Mouse (Mus musculus): ENCODE results near the gene Hoxb8. TPM values are rescaled to one million over a fixed set of nuclear protein-coding genes. Genes with fewer than 3 reads are reported as not detected.

Hoxb8 gene
- polyA plus RNA-seq, 1 experiment from 2014 or later, result not detected

DNA sequence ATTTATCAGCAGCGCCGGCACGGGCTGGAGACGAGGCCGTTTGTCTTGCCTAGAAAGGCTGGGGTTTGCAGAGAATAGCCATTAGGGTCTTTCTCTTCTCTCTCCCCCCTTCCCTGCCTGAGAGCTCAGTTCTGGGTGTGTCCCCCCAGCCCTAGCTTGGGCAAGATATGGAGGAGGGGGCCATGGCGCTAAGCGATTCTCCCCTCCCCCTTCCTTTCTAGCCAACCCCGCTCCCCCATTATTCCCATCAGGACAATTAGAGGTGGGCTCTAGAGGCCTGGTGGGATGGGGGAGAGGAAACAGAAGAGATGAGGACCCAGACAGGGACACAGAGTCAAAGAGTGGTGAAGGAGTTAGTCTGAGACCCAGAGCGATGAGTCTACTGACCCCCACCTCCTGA, 5.7 kb downstream of the Hoxb8 start:
- ATAC-seq (ENCODE audit: low FRiP score, low TSS enrichment), result no peak
- under 1% methylated on average over 9 of the region's 9 CpGs for WGBS
- Histone ChIP-seq H3K27ac (replicated peaks; ENCODE audit: low read depth, low read length) (no peak overlapping the region), H3K36me3 (ENCODE audit: control insufficient read depth, insufficient read depth, low read length) (no peaks in the 10 kb centered on the region), H3K4me2 (ENCODE audit: low read length) (no peak overlapping the region), H3K9me3 (ENCODE audit: control insufficient read depth, low read length) (no peaks in the 10 kb centered on the region), H3K4me3 (replicated peaks; ENCODE audit: low read depth, low read length) (no peak overlapping the region), H3K4me1 (ENCODE audit: control insufficient read depth, insufficient read depth, low read length) (0 out of 2 replicates have a peak, but pooled peaks cover 2% of the 10 kb centered on the region), H3K9ac (replicated peaks; ENCODE audit: low read length) (no peak overlapping the region), H3K27me3 (ENCODE audit: control insufficient read depth, insufficient read depth, low read length) (peaks cover 97% of the 10 kb centered on the region)
- DNase-seq, result no peak

DNA sequence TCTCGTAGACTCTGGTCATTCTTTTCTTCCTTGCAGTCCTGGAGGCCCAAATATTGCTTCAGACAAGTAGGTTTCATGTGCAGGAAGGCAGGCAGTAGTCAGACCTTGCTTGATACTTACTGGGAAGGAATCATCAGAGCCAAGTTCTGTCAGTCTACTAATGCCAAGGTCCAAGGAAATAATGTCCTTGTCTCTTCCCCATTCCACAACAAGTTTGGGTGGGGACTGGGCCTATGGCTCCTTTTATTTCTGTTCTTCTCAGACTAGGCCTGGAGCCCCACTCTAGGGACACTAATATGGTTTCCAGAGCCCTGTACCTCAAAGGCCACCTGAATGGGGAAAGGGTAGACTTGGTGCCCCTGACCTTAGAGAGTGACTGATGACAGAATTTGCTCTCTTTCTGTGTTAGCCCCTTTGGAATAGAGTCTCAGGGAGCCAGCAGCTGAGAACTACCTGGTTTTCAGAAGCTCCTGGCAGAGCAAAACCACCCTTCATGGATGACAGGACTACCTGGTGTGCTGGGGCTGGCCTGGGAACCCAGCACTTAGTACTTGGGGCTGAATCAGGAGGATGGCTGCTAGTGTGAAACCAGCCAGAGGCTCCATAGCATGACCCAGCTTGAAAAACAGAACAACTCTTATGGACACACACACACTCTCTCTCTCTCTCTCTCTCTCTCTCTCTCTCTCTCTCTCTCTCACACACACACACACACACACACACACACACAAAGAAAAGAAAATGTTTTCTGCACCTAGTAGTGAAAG, 6.9 kb downstream of the Hoxb8 start:
- H3K4me2 ChIP-seq (ENCODE audit: low read length), result no peak overlapping the region
- no peak overlapping the region for H3K27ac ChIP-seq (replicated peaks; ENCODE audit: low read depth, low read length)
- WGBS, result 14% methylated on average over 1 of the region's 1 CpGs
- ATAC-seq (ENCODE audit: low FRiP score, low TSS enrichment) (no peak), DNase-seq (no peak)
- H3K27me3 ChIP-seq (ENCODE audit: control insufficient read depth, insufficient read depth, low read length), result peaks cover 97% of the 10 kb centered on the region
- no peak overlapping the region for H3K9ac ChIP-seq (replicated peaks; ENCODE audit: low read length)
- H3K4me3 ChIP-seq (replicated peaks; ENCODE audit: low read depth, low read length), result no peak overlapping the region
- no peaks in the 10 kb centered on the region for H3K36me3 ChIP-seq (ENCODE audit: control insufficient read depth, insufficient read depth, low read length)
- no peaks in the 10 kb centered on the region for H3K9me3 ChIP-seq (ENCODE audit: control insufficient read depth, low read length)
- H3K4me1 ChIP-seq (ENCODE audit: control insufficient read depth, insufficient read depth, low read length), result 0 out of 2 replicates have a peak, but pooled peaks cover 2% of the 10 kb centered on the region

DNA sequence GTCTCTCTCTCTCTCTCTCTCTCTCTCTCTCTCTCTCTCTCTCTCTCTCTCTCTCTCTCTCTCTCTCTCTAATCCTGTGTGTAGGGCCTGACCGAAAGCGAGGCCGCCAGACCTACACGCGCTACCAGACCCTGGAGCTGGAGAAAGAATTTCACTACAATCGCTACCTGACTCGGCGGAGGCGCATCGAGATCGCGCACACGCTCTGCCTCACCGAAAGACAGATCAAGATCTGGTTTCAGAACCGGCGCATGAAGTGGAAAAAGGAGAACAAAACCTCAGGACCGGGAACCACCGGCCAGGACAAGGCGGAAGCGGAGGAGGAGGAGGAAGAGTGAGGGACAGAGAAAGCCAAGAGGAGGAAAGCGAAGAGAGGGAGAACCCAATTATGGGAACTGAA, 7.6 kb downstream of the Hoxb8 start:
- H3K9ac ChIP-seq (replicated peaks; ENCODE audit: low read length), result no peak overlapping the region
- H3K36me3 ChIP-seq (ENCODE audit: control insufficient read depth, insufficient read depth, low read length), result no peaks in the 10 kb centered on the region
- ATAC-seq (ENCODE audit: low FRiP score, low TSS enrichment), result no peak
- H3K4me2 ChIP-seq (ENCODE audit: low read length), result no peak overlapping the region
- WGBS, result 1% methylated on average over 21 of the region's 21 CpGs
- H3K9me3 ChIP-seq (ENCODE audit: control insufficient read depth, low read length), result no peaks in the 10 kb centered on the region
- H3K27ac ChIP-seq (replicated peaks; ENCODE audit: low read depth, low read length), result no peak overlapping the region
- no peak overlapping the region for H3K4me3 ChIP-seq (replicated peaks; ENCODE audit: low read depth, low read length)
- peaks cover 97% of the 10 kb centered on the region for H3K27me3 ChIP-seq (ENCODE audit: control insufficient read depth, insufficient read depth, low read length)
- 0 out of 2 replicates have a peak, but pooled peaks cover 2% of the 10 kb centered on the region for H3K4me1 ChIP-seq (ENCODE audit: control insufficient read depth, insufficient read depth, low read length)
- no peak for DNase-seq

DNA sequence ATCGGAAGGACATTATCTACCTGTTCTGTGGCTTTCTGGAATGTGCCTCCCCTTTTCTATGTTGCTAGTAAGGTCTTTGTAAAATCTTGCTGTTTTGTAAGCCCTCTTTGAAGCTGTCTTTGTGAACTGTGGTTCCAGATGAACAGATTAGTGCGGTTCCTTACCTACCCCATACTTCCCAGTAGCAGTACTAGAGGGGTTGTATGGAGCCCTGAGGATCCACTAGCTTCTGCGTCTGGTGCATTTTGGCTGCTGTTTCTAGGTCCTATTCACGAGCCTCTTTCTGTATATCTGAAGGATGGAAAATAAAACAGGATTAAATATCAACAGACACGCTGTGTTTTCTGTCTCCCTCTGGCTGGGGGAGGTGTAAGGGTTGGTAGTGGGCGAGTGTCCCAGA, 8.1 kb downstream of the Hoxb8 start:
- Histone ChIP-seq H3K4me3 (replicated peaks; ENCODE audit: low read depth, low read length) (no peak overlapping the region), H3K9ac (replicated peaks; ENCODE audit: low read length) (no peak overlapping the region), H3K9me3 (ENCODE audit: control insufficient read depth, low read length) (no peaks in the 10 kb centered on the region), H3K4me1 (ENCODE audit: control insufficient read depth, insufficient read depth, low read length) (no peaks in the 10 kb centered on the region), H3K4me2 (ENCODE audit: low read length) (no peak overlapping the region), H3K27ac (replicated peaks; ENCODE audit: low read depth, low read length) (no peak overlapping the region), H3K36me3 (ENCODE audit: control insufficient read depth, insufficient read depth, low read length) (no peaks in the 10 kb centered on the region), H3K27me3 (ENCODE audit: control insufficient read depth, insufficient read depth, low read length) (peaks cover 97% of the 10 kb centered on the region)
- 6% methylated on average over 6 of the region's 6 CpGs for WGBS
- ATAC-seq (ENCODE audit: low FRiP score, low TSS enrichment) (no peak), DNase-seq (no peak)

DNA sequence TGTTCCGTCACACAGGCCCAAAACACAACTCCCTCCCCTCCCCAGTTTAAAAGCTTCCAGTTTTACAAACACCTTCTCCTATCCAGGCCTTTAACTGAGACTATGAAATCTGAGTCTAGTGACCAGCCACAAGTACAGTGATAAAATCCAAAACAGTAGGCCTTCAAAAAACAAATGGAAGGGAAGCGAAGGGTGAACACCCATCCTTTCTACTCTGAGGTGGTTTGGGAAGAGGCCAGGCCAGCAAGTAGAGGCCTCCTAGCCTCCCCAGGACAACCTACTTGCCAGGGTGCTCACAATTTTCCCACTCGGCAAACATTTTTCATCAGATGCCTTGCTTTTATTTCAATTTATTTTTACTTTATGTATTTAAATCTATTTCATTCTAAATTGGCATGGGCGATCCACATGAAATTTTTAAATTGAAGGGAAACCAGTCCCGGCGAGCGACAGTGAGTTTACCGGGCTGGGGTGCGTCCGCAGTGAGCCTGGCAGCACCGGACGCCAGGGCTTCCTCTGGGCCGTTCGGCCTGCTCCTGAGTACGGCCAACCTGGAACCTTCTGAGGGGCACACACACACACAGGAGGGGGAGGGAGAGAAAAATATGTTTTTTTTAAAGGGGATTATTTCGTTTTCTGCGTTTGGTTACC, 9.1 kb downstream of the Hoxb8 start:
- 3% methylated on average over 17 of the region's 17 CpGs for WGBS
- H3K4me2 ChIP-seq (ENCODE audit: low read length), result no peak overlapping the region
- H3K4me1 ChIP-seq (ENCODE audit: control insufficient read depth, insufficient read depth, low read length), result no peaks in the 10 kb centered on the region

DNA sequence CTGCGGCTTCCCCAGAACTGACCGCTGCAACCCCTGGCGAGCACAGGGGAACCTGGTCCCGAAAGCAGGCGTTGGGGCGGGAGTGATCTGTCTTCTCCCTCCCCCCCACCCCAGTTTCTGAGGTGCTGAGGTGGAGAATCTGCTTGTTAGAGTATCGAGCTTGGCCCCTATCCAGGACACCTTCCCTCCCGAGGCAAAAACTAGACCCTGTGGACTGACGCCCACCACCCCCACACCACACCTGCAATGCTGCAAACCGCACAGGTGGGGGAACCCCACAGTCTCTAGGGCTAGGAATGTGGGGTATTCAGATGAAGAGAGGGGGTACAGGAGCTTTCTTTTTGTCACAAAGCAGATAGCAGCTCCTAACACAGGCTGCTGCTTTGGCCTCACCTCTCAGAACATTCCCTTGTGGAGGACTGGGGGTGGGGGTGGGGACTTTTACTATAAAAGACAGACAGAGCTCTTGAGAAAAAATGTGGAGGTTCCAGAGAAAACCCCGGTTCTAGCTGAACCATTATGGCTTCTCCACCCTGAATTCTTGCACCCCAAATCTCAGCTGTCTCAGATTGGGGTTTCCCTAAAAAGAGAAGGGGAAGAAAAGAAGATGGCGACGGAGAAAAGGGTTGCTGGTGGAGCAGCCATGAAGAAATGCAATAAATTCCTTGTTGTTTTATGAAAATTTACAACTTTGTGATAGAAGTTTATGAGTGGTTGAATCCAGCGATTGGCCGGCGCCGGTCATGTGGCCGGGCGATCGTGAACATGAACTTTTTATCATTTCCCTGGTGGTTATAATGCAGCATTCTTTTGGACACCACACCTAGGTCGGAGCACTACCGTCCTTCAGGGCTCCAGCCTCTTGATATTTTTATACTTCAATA, 10.2 kb downstream of the Hoxb8 start, which contains the start of gene Hoxb6:
Gene Hoxb6 (plus strand): TSS at position 796 of the 884 bp plus-strand sequence.
- Histone ChIP-seq H3K9me3 (ENCODE audit: control insufficient read depth, low read length) (no peaks in the 10 kb centered on the region), H3K4me1 (ENCODE audit: control insufficient read depth, insufficient read depth, low read length) (no peaks in the 10 kb centered on the region), H3K36me3 (ENCODE audit: control insufficient read depth, insufficient read depth, low read length) (no peaks in the 10 kb centered on the region), H3K4me3 (replicated peaks; ENCODE audit: low read depth, low read length) (no peak within 1 kb of the TSS), H3K9ac (replicated peaks; ENCODE audit: low read length) (no peak within 1 kb of the TSS), H3K27ac (replicated peaks; ENCODE audit: low read depth, low read length) (no peak within 1 kb of the TSS), H3K27me3 (ENCODE audit: control insufficient read depth, insufficient read depth, low read length) (peaks cover 97% of the 10 kb centered on the region), H3K4me2 (ENCODE audit: low read length) (no peak within 1 kb of the TSS)
- DNase-seq, result no peak
- WGBS, result 1% methylated on average over 22 of the region's 22 CpGs
- no peak for ATAC-seq (ENCODE audit: low FRiP score, low TSS enrichment)

More for the DNA sequence above, 9.1 kb downstream of the Hoxb8 start:
- H3K27me3 ChIP-seq (ENCODE audit: control insufficient read depth, insufficient read depth, low read length), result peaks cover 97% of the 10 kb centered on the region
- no peaks in the 10 kb centered on the region for H3K9me3 ChIP-seq (ENCODE audit: control insufficient read depth, low read length)
- no peak overlapping the region for H3K27ac ChIP-seq (replicated peaks; ENCODE audit: low read depth, low read length)
- no peak overlapping the region for H3K9ac ChIP-seq (replicated peaks; ENCODE audit: low read length)
- ATAC-seq (ENCODE audit: low FRiP score, low TSS enrichment), result no peak
- DNase-seq, result no peak
- no peaks in the 10 kb centered on the region for H3K36me3 ChIP-seq (ENCODE audit: control insufficient read depth, insufficient read depth, low read length)
- H3K4me3 ChIP-seq (replicated peaks; ENCODE audit: low read depth, low read length), result no peak overlapping the region

DNA sequence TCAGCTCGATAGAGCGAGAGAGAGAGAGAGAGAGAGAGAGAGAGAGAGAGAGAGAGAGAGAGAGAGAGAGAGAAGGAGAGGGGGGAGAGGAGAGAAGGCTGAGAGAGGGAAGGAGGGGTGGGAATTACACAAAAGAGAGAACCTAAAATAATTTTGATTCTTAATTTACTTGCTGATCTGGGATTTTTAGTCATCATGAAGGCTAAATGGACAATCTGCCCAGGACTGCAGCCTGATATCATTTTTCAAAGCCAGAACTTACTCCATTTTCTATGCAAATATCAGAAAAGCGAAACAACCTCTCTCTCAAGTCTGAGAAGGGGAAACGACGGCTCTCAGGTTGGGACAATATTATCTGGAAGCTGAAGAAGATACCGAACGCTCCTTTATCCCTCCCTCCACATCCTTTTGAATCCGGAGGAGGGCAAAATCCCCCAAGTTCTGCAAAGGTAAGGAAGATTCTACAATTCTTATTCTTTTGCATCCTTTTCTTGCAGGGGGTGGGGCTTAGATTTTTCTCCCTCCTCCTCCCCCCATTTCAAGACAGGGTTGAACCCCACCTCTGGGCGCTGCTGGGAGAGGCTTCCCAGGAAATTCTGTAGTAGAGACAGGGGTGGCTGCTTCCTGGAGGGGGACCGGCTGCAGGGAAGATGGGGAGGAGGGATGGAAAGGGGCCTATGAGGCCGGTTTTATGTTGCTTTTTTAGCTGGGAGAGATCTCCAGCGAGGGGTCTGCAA, 11.0 kb downstream of the Hoxb8 start:
- H3K27ac ChIP-seq (replicated peaks; ENCODE audit: low read depth, low read length), result no peak overlapping the region
- H3K27me3 ChIP-seq (ENCODE audit: control insufficient read depth, insufficient read depth, low read length), result peaks cover 97% of the 10 kb centered on the region
- WGBS, result under 1% methylated on average over 12 of the region's 12 CpGs
- no peak overlapping the region for H3K4me3 ChIP-seq (replicated peaks; ENCODE audit: low read depth, low read length)
- H3K9ac ChIP-seq (replicated peaks; ENCODE audit: low read length), result no peak overlapping the region
- no peak overlapping the region for H3K4me2 ChIP-seq (ENCODE audit: low read length)
- DNase-seq, result no peak
- no peaks in the 10 kb centered on the region for H3K9me3 ChIP-seq (ENCODE audit: control insufficient read depth, low read length)
- no peaks in the 10 kb centered on the region for H3K36me3 ChIP-seq (ENCODE audit: control insufficient read depth, insufficient read depth, low read length)
- no peaks in the 10 kb centered on the region for H3K4me1 ChIP-seq (ENCODE audit: control insufficient read depth, insufficient read depth, low read length)
- ATAC-seq (ENCODE audit: low FRiP score, low TSS enrichment), result no peak

DNA sequence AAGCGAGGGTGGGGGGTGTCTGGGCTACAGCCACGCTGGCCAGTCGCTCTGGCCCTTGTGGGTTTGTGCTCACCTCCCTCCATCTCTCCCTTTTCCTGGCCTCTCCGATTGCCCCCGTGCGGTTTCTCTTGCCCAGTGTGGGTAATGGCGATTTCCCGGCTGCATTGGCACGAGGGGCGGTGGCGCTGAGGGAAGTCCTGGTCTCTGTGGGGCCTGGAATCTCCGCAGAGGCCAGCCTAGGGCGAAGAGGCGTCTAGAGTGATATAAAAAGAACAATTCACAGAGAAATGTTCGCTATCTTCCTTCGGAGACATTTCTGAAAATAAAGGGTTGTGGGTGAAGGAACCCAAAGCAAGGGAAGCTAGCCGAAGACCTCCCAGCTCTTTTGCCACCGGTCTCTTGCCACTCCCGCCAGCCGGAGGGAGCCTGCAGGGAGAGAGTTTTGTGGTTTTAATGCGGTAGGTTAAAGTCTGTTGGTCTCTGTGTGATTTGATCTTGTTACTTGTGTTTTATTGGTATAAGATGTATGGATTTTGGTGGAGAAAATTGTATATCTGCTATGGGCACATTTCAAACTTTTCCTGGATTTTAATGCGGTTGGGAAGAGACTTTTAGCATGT, 11.7 kb downstream of the Hoxb8 start:
- 1% methylated on average over 22 of the region's 22 CpGs for WGBS
- no peaks in the 10 kb centered on the region for H3K36me3 ChIP-seq (ENCODE audit: control insufficient read depth, insufficient read depth, low read length)
- no peak overlapping the region for H3K4me2 ChIP-seq (ENCODE audit: low read length)
- H3K9me3 ChIP-seq (ENCODE audit: control insufficient read depth, low read length), result no peaks in the 10 kb centered on the region
- H3K4me3 ChIP-seq (replicated peaks; ENCODE audit: low read depth, low read length), result no peak overlapping the region
- H3K27me3 ChIP-seq (ENCODE audit: control insufficient read depth, insufficient read depth, low read length), result peaks cover 97% of the 10 kb centered on the region
- H3K9ac ChIP-seq (replicated peaks; ENCODE audit: low read length), result no peak overlapping the region
- H3K4me1 ChIP-seq (ENCODE audit: control insufficient read depth, insufficient read depth, low read length), result no peaks in the 10 kb centered on the region
- no peak for ATAC-seq (ENCODE audit: low FRiP score, low TSS enrichment)
- DNase-seq, result no peak
- H3K27ac ChIP-seq (replicated peaks; ENCODE audit: low read depth, low read length), result no peak overlapping the region
